Mouse (Mus musculus): ENCODE measurements around the gene Cadm1.

DNA sequence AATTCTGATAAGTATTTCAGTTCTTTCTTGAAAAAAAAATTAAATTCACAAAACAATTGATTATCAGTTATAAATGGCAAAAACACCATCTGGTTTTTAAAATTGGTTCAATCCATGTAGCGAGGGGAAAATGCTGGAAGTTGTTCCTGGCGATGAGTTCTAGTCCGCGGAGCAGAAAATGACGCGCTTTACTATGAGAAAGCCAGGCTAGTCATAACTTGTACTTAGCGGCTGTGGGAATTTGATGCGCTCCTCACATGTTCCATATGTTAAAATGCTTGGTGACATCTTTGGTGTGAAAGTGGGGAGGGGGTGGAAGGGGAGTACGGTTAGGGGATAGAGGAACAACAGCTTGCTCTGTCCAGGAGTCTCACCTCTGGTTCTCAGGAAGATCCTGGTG lies 2.7 kb upstream of the Cadm1 start:
- no peak for TF ChIP-seq CTCF (IDR thresholded peaks at IDR 0.05; ENCODE audit: borderline replicate concordance, extremely low read depth, insufficient read depth, insufficient read length)
- TF ChIP-seq POLR2A (IDR thresholded peaks at IDR 0.05; ENCODE audit: borderline replicate concordance, extremely low read depth, insufficient read depth, insufficient read length, poor library complexity, severe bottlenecking): no peak

All from brain, embryonic 14.5 days (tissue).